Comparison of ENCODE assay signal across 23 mouse cellular contexts in genomic region chr2:169674209-169674608, GRCm38 (mm10). TPM values are rescaled to one million over a fixed set of nuclear protein-coding genes. Genes with fewer than 3 reads are reported as not detected.
DNase-seq lines count a peak whose midpoint lies in the region; ATAC-seq and TF ChIP-seq lines count a peak whose summit lies in the region.
"Had no signal": no experiment of that assay in that cellular context is flagged by ENCODE, and none has a peak within 500 bp of the region (broad histone marks: within the 10 kb centered on the region; RNA-seq: fewer than 3 reads in every experiment).

No protein-coding gene starts in this region.

- H3K9me3 ChIP-seq in heart, embryonic 13.5 days, result no peaks in the 10 kb centered on the region
- H3K9me3 ChIP-seq in kidney, embryonic 14.5 days (ENCODE audit: control insufficient read depth, low read length), result no peaks in the 10 kb centered on the region
- H3K9me3 ChIP-seq: embryonic facial prominence, embryonic 10.5 days; forebrain, embryonic 15.5 days; hindbrain, embryonic 15.5 days; intestine, embryonic 15.5 days; limb, embryonic 10.5 days; liver, embryonic 15.5 days; neural tube, embryonic 15.5 days; stomach, embryonic 15.5 days had no signal

- no peak overlapping the region for H3K4me3 ChIP-seq in heart, embryonic 13.5 days
- no peak overlapping the region for H3K4me3 ChIP-seq in kidney, adult 2 months (ENCODE audit: insufficient read depth, low read depth, low read length)
- H3K4me3 ChIP-seq in kidney, embryonic 14.5 days (ENCODE audit: low read length), result no peak overlapping the region
- H3K4me3 ChIP-seq: embryonic facial prominence, embryonic 10.5 days; forebrain, embryonic 15.5 days; hindbrain, embryonic 15.5 days; intestine, embryonic 15.5 days; limb, embryonic 10.5 days; liver, embryonic 15.5 days; neural tube, embryonic 15.5 days; stomach, embryonic 15.5 days had no signal

- no peak for DNase-seq in heart, postnatal 10 days
- peak; percentile 67 for DNase-seq in kidney, adult 2 months
- DNase-seq in kidney, adult 18-20 months, result no peak
- DNase-seq in kidney, postnatal 14 days, result peak; percentile 56
- DNase-seq: cerebellum, adult 11-12 months; gastrocnemius, postnatal 25 days; heart, postnatal 4 days; liver; lung, postnatal 14 days; thymus, adult 18-20 months had no signal

- no peak overlapping the region for H3K9ac ChIP-seq in heart, embryonic 13.5 days
- H3K9ac ChIP-seq in kidney, embryonic 14.5 days (ENCODE audit: low read depth, low read length), result no peak overlapping the region
- H3K9ac ChIP-seq: forebrain, embryonic 15.5 days; hindbrain, embryonic 15.5 days; intestine, embryonic 15.5 days; liver, embryonic 15.5 days; neural tube, embryonic 15.5 days; stomach, embryonic 15.5 days had no signal

- no peak for TF ChIP-seq CTCF in kidney, adult 2 months (conservative IDR thresholded peaks at IDR 0.05; ENCODE audit: insufficient read depth, insufficient read length, low read depth, low read length)

- peak overlapping the region; percentile 48 for H3K27ac ChIP-seq in heart, embryonic 13.5 days (replicated peaks)
- H3K27ac ChIP-seq in kidney, adult 2 months (ENCODE audit: insufficient read depth, low read depth, low read length), result peak overlapping the region; percentile 13; the same call in 1 of the 2 replicates
- peak overlapping the region; percentile 26; the same call in 1 of the 2 replicates for H3K27ac ChIP-seq in kidney, embryonic 14.5 days (ENCODE audit: low read depth, low read length)
- H3K27ac ChIP-seq: embryonic facial prominence, embryonic 10.5 days; forebrain, embryonic 15.5 days; hindbrain, embryonic 15.5 days; limb, embryonic 10.5 days; liver, embryonic 15.5 days; stomach, embryonic 15.5 days had no signal

- TF ChIP-seq POLR2A in kidney, adult 2 months (IDR thresholded peaks at IDR 0.05; ENCODE audit: low read depth, low read length), result no peak

- no peak for ATAC-seq in heart, embryonic 13.5 days (ENCODE audit: extremely low read depth, insufficient number of reproducible peaks, low FRiP score, low TSS enrichment)
- no peak; the same call in 1 of the 2 replicates for ATAC-seq in kidney, embryonic 14.5 days (ENCODE audit: low FRiP score, low TSS enrichment)
- ATAC-seq in monocyte, adult 5-6 weeks (replicated peaks; ENCODE audit: insufficient number of reproducible peaks, low FRiP score, low TSS enrichment, poor library complexity, severe bottlenecking), result no peak
- ATAC-seq: forebrain, embryonic 15.5 days; intestine, embryonic 15.5 days had no signal

- intact Hi-C loops in heart, postnatal 10 days (cut with DNase I), result no loop called here

- no peaks in the 10 kb centered on the region for H3K36me3 ChIP-seq in heart, embryonic 13.5 days
- H3K36me3 ChIP-seq in kidney, adult 2 months (ENCODE audit: control insufficient read depth, insufficient read depth, low read length), result no peaks in the 10 kb centered on the region
- H3K36me3 ChIP-seq in kidney, embryonic 14.5 days (ENCODE audit: control insufficient read depth, insufficient read depth, low read length), result no peaks in the 10 kb centered on the region
- H3K36me3 ChIP-seq: embryonic facial prominence, embryonic 10.5 days; forebrain, embryonic 15.5 days; hindbrain, embryonic 15.5 days; intestine, embryonic 15.5 days; liver, embryonic 15.5 days; neural tube, embryonic 15.5 days; stomach, embryonic 15.5 days had no signal

- peaks cover 29% of the 10 kb centered on the region for H3K4me1 ChIP-seq in heart, embryonic 13.5 days
- H3K4me1 ChIP-seq in kidney, adult 2 months (ENCODE audit: control insufficient read depth, insufficient read depth, low read length), result no peaks in the 10 kb centered on the region
- H3K4me1 ChIP-seq in kidney, embryonic 14.5 days (ENCODE audit: control insufficient read depth, insufficient read depth, low read length), result peaks cover 7% of the 10 kb centered on the region; the same call in 1 of the 2 replicates
- H3K4me1 ChIP-seq: forebrain, embryonic 15.5 days; liver, embryonic 15.5 days had no signal

- H3K27me3 ChIP-seq in heart, embryonic 13.5 days (replicated peaks), result no peaks in the 10 kb centered on the region
- H3K27me3 ChIP-seq in kidney, adult 2 months (replicated peaks; ENCODE audit: control insufficient read depth, insufficient read depth, low read length), result no peaks in the 10 kb centered on the region
- no peaks in the 10 kb centered on the region for H3K27me3 ChIP-seq in kidney, embryonic 14.5 days (ENCODE audit: control insufficient read depth, insufficient read depth, low read length)
- H3K27me3 ChIP-seq: forebrain, embryonic 15.5 days; hindbrain, embryonic 15.5 days; intestine, embryonic 15.5 days; liver, embryonic 15.5 days; neural tube, embryonic 15.5 days; stomach, embryonic 15.5 days had no signal

- WGBS in heart, embryonic 13.5 days, result 63% methylated on average over 5 of the region's 5 CpGs
- WGBS in kidney, adult 2 months, result 55% methylated on average over 5 of the region's 5 CpGs
- WGBS in kidney, embryonic 14.5 days, result 70% methylated on average over 5 of the region's 5 CpGs

- no peak overlapping the region for H3K4me2 ChIP-seq in heart, embryonic 13.5 days
- H3K4me2 ChIP-seq in kidney, embryonic 14.5 days (replicated peaks; ENCODE audit: low read depth, low read length), result no peak overlapping the region
- H3K4me2 ChIP-seq: forebrain, embryonic 15.5 days; hindbrain, embryonic 15.5 days; intestine, embryonic 15.5 days; liver, embryonic 15.5 days; midbrain, embryonic 11.5 days; neural tube, embryonic 15.5 days; stomach, embryonic 15.5 days had no signal

RNA-seq across cellular contexts. Expression of gene Tshz2, which starts 41.4 kb away (rescaled TPM):
- 4.0 and 4.1 TPM in 2 replicates for polyA plus RNA-seq in heart, embryonic 13.5 days (2015; fragmentation: Nextera tagmentation; extraction: Ambion mirVana)
- 10 to 100 TPM; 16.5 to 18.0 TPM for total RNA-seq in heart, postnatal 10 days (2021)
- 17.5 and 17.6 TPM in 2 replicates for polyA plus RNA-seq in kidney, adult 2 months (2012; rRNA removed)
- polyA plus RNA-seq in kidney, embryonic 14.5 days (2014; fragmentation: Nextera tagmentation; extraction: Ambion mirVana), result 11.7 and 14.8 TPM in 2 replicates
- total RNA-seq in monocyte, adult 5-6 weeks (2017), result not detected in 3 replicates
- total RNA-seq: megakaryocyte progenitor cell, adult 5-6 weeks had no signal

Comparison
In these comparisons a context has a peak if more than half of its experiments do, and no peak if none do; other contexts are left out.
1. DNase-seq: peak in kidney, adult 2 months (single experiment) and kidney, postnatal 14 days (single experiment); none in heart, postnatal 10 days (0 of 2) and kidney, adult 18-20 months (single experiment).
2. Peak in every context shown above with its lines, with median percentiles within 50 percentile points of each other: H3K27ac ChIP-seq.